In the genomic region with DNA sequence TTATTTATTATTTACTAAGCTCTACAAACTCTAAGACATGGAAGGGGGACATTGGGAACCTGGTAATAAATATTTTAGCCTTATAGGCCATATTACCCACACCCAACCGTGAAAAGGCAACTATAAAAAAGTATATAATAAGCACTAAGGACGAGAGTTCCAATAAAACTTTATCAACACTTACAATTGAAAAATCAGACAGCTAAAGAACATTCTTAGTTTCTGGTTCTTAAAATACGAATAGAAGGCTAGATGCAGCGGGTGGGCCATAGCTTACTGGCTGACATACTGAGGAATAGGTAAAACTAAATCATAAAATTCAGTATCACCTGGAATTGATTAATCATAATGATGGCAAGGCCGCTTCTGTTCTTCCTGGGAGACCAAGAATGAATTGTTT, we compare ENCODE assay signal across 12 mouse cellular contexts. TPM values are rescaled to one million over a fixed set of nuclear protein-coding genes. Genes with fewer than 3 reads are reported as not detected.
A peak's percentile ranks its signal among the peaks of the same experiment; 100 is the strongest.
DNase-seq lines count a peak whose midpoint lies in the region; ATAC-seq lines count a peak whose summit lies in the region.
"Had no signal": no experiment of that assay in that cellular context is flagged by ENCODE, and none has a peak within 500 bp of the region (broad histone marks: within the 10 kb centered on the region; RNA-seq: fewer than 3 reads in every experiment).

No protein-coding gene starts in this region.

- no peak for ATAC-seq in heart, embryonic 15.5 days (replicated peaks; ENCODE audit: insufficient number of reproducible peaks, insufficient read depth, low FRiP score, low read depth)
- ATAC-seq in lung, embryonic 16.5 days (ENCODE audit: low read depth): no peak
- no peak for ATAC-seq in liver, embryonic 16.5 days (ENCODE audit: low read depth)

- WGBS in heart, embryonic 15.5 days: 91% methylated on average over 5 of the region's 5 CpGs
- 93% methylated on average over 5 of the region's 5 CpGs for WGBS in lung, embryonic 16.5 days
- 73% methylated on average over 5 of the region's 5 CpGs for WGBS in liver, embryonic 16.5 days (ENCODE audit: insufficient replicate concordance)

- H3K27me3 ChIP-seq in heart, embryonic 15.5 days: no peaks in the 10 kb centered on the region
- no peaks in the 10 kb centered on the region for H3K27me3 ChIP-seq in lung, embryonic 16.5 days (ENCODE audit: control insufficient read depth, insufficient read depth, low read depth, low read length)
- no peaks in the 10 kb centered on the region for H3K27me3 ChIP-seq in liver, embryonic 16.5 days (ENCODE audit: control insufficient read depth, insufficient read depth, low read depth, low read length)
- H3K27me3 ChIP-seq: limb, embryonic 15.5 days; midbrain, embryonic 13.5 days had no signal

- peak overlapping the region; percentile 65 for H3K4me2 ChIP-seq in heart, embryonic 15.5 days
- H3K4me2 ChIP-seq in lung, embryonic 16.5 days (ENCODE audit: low read depth, low read length): peak overlapping the region; percentile 74; the same call in 1 of the 2 replicates
- H3K4me2 ChIP-seq in liver, embryonic 16.5 days (ENCODE audit: low read depth, low read length): peak overlapping the region; percentile 86

- H3K36me3 ChIP-seq in heart, embryonic 15.5 days: no peaks in the 10 kb centered on the region
- no peaks in the 10 kb centered on the region for H3K36me3 ChIP-seq in lung, embryonic 16.5 days (ENCODE audit: control insufficient read depth, insufficient read depth, low read length)
- H3K36me3 ChIP-seq in liver, embryonic 16.5 days (ENCODE audit: control insufficient read depth, insufficient read depth): no peaks in the 10 kb centered on the region
- H3K36me3 ChIP-seq: limb, embryonic 15.5 days; midbrain, embryonic 13.5 days had no signal

- H3K4me1 ChIP-seq in heart, embryonic 15.5 days (replicated peaks): 0 out of 2 replicates have a peak, but pooled peaks cover 9% of the 10 kb centered on the region
- no peaks in the 10 kb centered on the region; the same call in 1 of the 2 replicates for H3K4me1 ChIP-seq in lung, embryonic 16.5 days (replicated peaks; ENCODE audit: control insufficient read depth, insufficient read depth, low read length)
- H3K4me1 ChIP-seq in brown adipose tissue, adult 24 weeks (ENCODE audit: control insufficient read depth, insufficient read depth, insufficient read length, low read length): peaks cover 10% of the 10 kb centered on the region
- peaks cover 16% of the 10 kb centered on the region for H3K4me1 ChIP-seq in liver, embryonic 16.5 days (ENCODE audit: control insufficient read depth, low read depth, low read length)

- H3K9me3 ChIP-seq in heart, embryonic 15.5 days (replicated peaks): no peaks in the 10 kb centered on the region
- no peaks in the 10 kb centered on the region for H3K9me3 ChIP-seq in lung, embryonic 16.5 days (ENCODE audit: control insufficient read depth, low read length)
- H3K9me3 ChIP-seq in liver, embryonic 16.5 days (replicated peaks; ENCODE audit: control insufficient read depth, low read length): no peaks in the 10 kb centered on the region
- H3K9me3 ChIP-seq: limb, embryonic 15.5 days; midbrain, embryonic 13.5 days had no signal

- intact Hi-C loops in heart, postnatal 36 days (cut with DNase I): no loop called here

- DNase-seq in heart, postnatal 36 days: no peak
- no peak for DNase-seq in lung, postnatal 25 days (ENCODE audit: low spot score)
- DNase-seq in urinary bladder, postnatal 25 days (ENCODE audit: low spot score): no peak
- no peak for DNase-seq in frontal cortex, postnatal 14 days (ENCODE audit: low spot score in 2 of 2)
- DNase-seq: cerebellum, adult 11 months; right cerebral cortex, postnatal 25 days had no signal

- no peak overlapping the region for H3K9ac ChIP-seq in heart, embryonic 15.5 days
- H3K9ac ChIP-seq in lung, embryonic 16.5 days (ENCODE audit: low read length): no peak overlapping the region
- no peak overlapping the region for H3K9ac ChIP-seq in liver, embryonic 16.5 days (ENCODE audit: low read depth, low read length)
- H3K9ac ChIP-seq: limb, embryonic 15.5 days; midbrain, embryonic 13.5 days had no signal

- H3K27ac ChIP-seq in heart, embryonic 15.5 days: no peak overlapping the region
- no peak overlapping the region for H3K27ac ChIP-seq in lung, embryonic 16.5 days (ENCODE audit: low read length)
- no peak overlapping the region for H3K27ac ChIP-seq in brown adipose tissue, adult 24 weeks (replicated peaks; ENCODE audit: low read depth, low read length)
- no peak overlapping the region for H3K27ac ChIP-seq in liver, embryonic 16.5 days (ENCODE audit: low read length)
- H3K27ac ChIP-seq: limb, embryonic 15.5 days; midbrain, embryonic 13.5 days had no signal

- H3K4me3 ChIP-seq in heart, embryonic 15.5 days: 0 out of 2 replicates have a peak overlapping the region, but pooled peaks have one; percentile 72
- no peak overlapping the region; the same call in 1 of the 2 replicates for H3K4me3 ChIP-seq in lung, embryonic 16.5 days (ENCODE audit: low read length)
- peak overlapping the region; percentile 84 for H3K4me3 ChIP-seq in brown adipose tissue, adult 24 weeks (ENCODE audit: insufficient read depth, low read depth, low read length)
- H3K4me3 ChIP-seq in liver, embryonic 16.5 days (ENCODE audit: low read depth, low read length): peak overlapping the region; percentile 75

RNA-seq across cellular contexts. Expression of gene Ifih1, which starts 1.2 kb away (rescaled TPM):
- 1.4 and 2.5 TPM in 2 replicates for polyA plus RNA-seq in heart, embryonic 15.5 days (2015; fragmentation: Nextera tagmentation; extraction: Ambion mirVana)
- 1 to 10 TPM; 6.1 to 8.6 TPM for total RNA-seq in heart, postnatal 36 days (2021)
- polyA plus RNA-seq in lung, embryonic 16.5 days (2015; fragmentation: Nextera tagmentation; extraction: Ambion mirVana): 2.8 and 3.3 TPM in 2 replicates
- 4.4 and 6.1 TPM in 2 replicates for polyA plus RNA-seq in brown adipose tissue, adult 24 weeks (2012; ENCODE audit: insufficient read depth, insufficient read length, missing spikeins)
- 3.2 and 3.6 TPM in 2 replicates for polyA plus RNA-seq in liver, embryonic 16.5 days (2015; fragmentation: Nextera tagmentation; extraction: Ambion mirVana)

RNA-seq across cellular contexts. Expression of gene Gca, which starts 19.2 kb away (rescaled TPM):
- polyA plus RNA-seq in heart, embryonic 15.5 days (2015; fragmentation: Nextera tagmentation; extraction: Ambion mirVana): 14.2 and 16.3 TPM in 2 replicates
- 10 to 100 TPM; 26.4 to 29.9 TPM for total RNA-seq in heart, postnatal 36 days (2021)
- 5.2 and 5.8 TPM in 2 replicates for polyA plus RNA-seq in lung, embryonic 16.5 days (2015; fragmentation: Nextera tagmentation; extraction: Ambion mirVana)
- 1.5 and 1.9 TPM in 2 replicates for polyA plus RNA-seq in brown adipose tissue, adult 24 weeks (2012; ENCODE audit: insufficient read depth, insufficient read length, missing spikeins)
- 5.5 and 5.7 TPM in 2 replicates for polyA plus RNA-seq in liver, embryonic 16.5 days (2015; fragmentation: Nextera tagmentation; extraction: Ambion mirVana)
